Mouse (Mus musculus) MEL (cell line): ENCODE results near the gene Slc22a17.

Source experiments
- CTCF ChIP-seq, 3 experiments: IDR thresholded peaks in 2 of 3; conservative IDR thresholded peaks in 1 of 3; 2 replicates each; pipeline ENCODE4 v1.5.1; 2011 to 2012; ENCODE audit warnings: low read length in 3 of 3, low read depth in 2 of 3, mild to moderate bottlenecking in 2 of 3, improper control_type of control experiment in 1 of 3, inconsistent platforms in 1 of 3, mixed read lengths in 1 of 3, moderate library complexity in 1 of 3; ENCODE audit not compliant: control insufficient read depth in 1 of 3, insufficient read depth in 1 of 3, poor library complexity in 1 of 3, severe bottlenecking in 1 of 3
- EP300 ChIP-seq, 2 experiments: IDR thresholded peaks; 2 replicates each; pipeline ENCODE4 v1.6.1; 2011; ENCODE audit warnings: improper control_type of control experiment in 2 of 2, low read length in 2 of 2, low read depth in 1 of 2, mild to moderate bottlenecking in 1 of 2
- GATA1 ChIP-seq: IDR thresholded peaks from 2 replicates; pipeline ENCODE4 v1.6.1; 2011; ENCODE audit warnings: low read depth, low read length, improper control_type of control experiment
- HCFC1 ChIP-seq: IDR thresholded peaks from 2 replicates; pipeline ENCODE4 v1.6.1; 2012; ENCODE audit warnings: low read depth, mild to moderate bottlenecking, inconsistent platforms, low read length, improper control_type of control experiment, moderate library complexity
- MAX ChIP-seq: IDR thresholded peaks from 2 replicates; pipeline ENCODE4 v1.6.1; 2011; ENCODE audit warnings: low read length, improper control_type of control experiment
- MXI1 ChIP-seq: IDR thresholded peaks from 2 replicates; pipeline ENCODE4 v1.6.1; 2011; ENCODE audit warnings: mild to moderate bottlenecking, low read depth, low read length, improper control_type of control experiment
- NELFE ChIP-seq: IDR thresholded peaks from 2 replicates; pipeline ENCODE4 v1.6.1; 2011; ENCODE audit warnings: low read depth, low read length, improper control_type of control experiment
- NRF1 ChIP-seq: IDR thresholded peaks from 2 replicates; pipeline ENCODE4 v1.6.1; 2014; ENCODE audit warnings: low read depth, mild to moderate bottlenecking, inconsistent platforms, low read length, improper control_type of control experiment, moderate library complexity; ENCODE audit not compliant: poor library complexity, insufficient read depth, severe bottlenecking
- POLR2A ChIP-seq, 2 experiments: IDR thresholded peaks; 2 replicates each; pipeline ENCODE4 v1.6.1; 2011 to 2012; ENCODE audit warnings: low read length in 2 of 2, mild to moderate bottlenecking in 2 of 2, control low read depth in 1 of 2, improper control_type of control experiment in 1 of 2, low read depth in 1 of 2, moderate library complexity in 1 of 2; ENCODE audit not compliant: control insufficient read depth in 1 of 2, insufficient read depth in 1 of 2, poor library complexity in 1 of 2
- RCOR1 ChIP-seq: IDR thresholded peaks from 2 replicates; pipeline ENCODE4 v1.6.1; 2012; ENCODE audit warnings: low read depth, mild to moderate bottlenecking, inconsistent platforms, low read length, improper control_type of control experiment
- TAL1 ChIP-seq: IDR thresholded peaks from 2 replicates; pipeline ENCODE4 v1.6.1; 2012; ENCODE audit warnings: mild to moderate bottlenecking, inconsistent platforms, low read length, moderate library complexity, mixed read lengths
- USF1 ChIP-seq: IDR thresholded peaks from 2 replicates; pipeline ENCODE4 v1.6.1; 2014; ENCODE audit warnings: low read depth, mild to moderate bottlenecking, inconsistent platforms, low read length, improper control_type of control experiment, moderate library complexity
- ZKSCAN1 ChIP-seq: IDR thresholded peaks from 2 replicates; pipeline ENCODE4 v1.6.1; 2012; ENCODE audit warnings: low read depth, mild to moderate bottlenecking, inconsistent platforms, low read length, improper control_type of control experiment, moderate library complexity

- no peak for TF ChIP-seq MAX
- no peak for TF ChIP-seq TAL1
- TF ChIP-seq NELFE = no peak
- TF ChIP-seq USF1 = no peak
- no peak for TF ChIP-seq POLR2A (IDR thresholded peaks at IDR 0.05; ENCODE audit: control insufficient read depth in 1 of 2, insufficient read depth in 1 of 2, low read depth in 1 of 2, low read length in 2 of 2, poor library complexity in 1 of 2)
- TF ChIP-seq EP300 (IDR thresholded peaks at IDR 0.05; ENCODE audit: low read depth in 1 of 2, low read length in 2 of 2) = no peak
- TF ChIP-seq NRF1 = no peak
- TF ChIP-seq CTCF (IDR thresholded peaks at IDR 0.05 in 2 of 3, conservative IDR thresholded peaks at IDR 0.05 in 1 of 3; ENCODE audit: control insufficient read depth in 1 of 3, insufficient read depth in 1 of 3, low read depth in 2 of 3, low read length in 3 of 3, poor library complexity in 1 of 3, severe bottlenecking in 1 of 3) = no peak
- no peak for TF ChIP-seq HCFC1
- TF ChIP-seq MXI1 = no peak
- TF ChIP-seq GATA1 = no peak
- TF ChIP-seq RCOR1 = no peak
- TF ChIP-seq ZKSCAN1 = no peak
These were observed 27.2 kb upstream of the Slc22a17 start for GRCm38 (mm10) chr14:54940176-54940530.
